Mouse (Mus musculus): Measurements from ENCODE around the gene Mfsd4b4.
"Not testable (repeated sequence)": the region's sequence is repeated elsewhere in the genome, so short reads cannot be mapped to it uniquely, and the experiment has no call there.

The Mfsd4b4 gene

DNA sequence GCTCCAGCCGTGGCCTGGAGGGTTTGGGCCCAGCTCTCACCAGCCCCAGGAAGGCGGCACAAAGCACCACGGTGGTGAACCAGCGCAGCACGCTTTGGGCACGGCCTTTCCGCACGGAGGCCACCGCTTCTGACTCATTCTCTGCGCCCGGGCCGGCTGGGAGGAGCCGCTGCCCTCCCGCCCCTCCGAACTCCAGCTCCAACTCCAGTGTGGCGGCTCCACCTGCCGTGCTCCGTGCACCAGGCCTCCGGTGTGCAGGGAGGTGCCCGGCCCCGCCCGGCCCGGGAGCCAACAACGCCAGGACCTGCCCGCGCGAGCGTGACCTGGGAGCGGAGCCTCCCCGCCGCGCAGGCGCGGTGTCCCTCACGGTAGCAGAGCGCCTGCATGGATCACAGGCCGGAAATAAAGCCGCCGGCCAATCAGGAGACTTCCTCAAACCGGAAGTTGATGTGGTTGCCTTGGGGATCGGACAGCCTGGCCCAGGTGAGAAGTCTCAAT lies at the start of gene Mfsd4b4:
TSS of gene Mfsd4b4 (minus strand) at position 365 of the 498 bp plus-strand sequence.
- peak; percentile 72 to 77 for DNase-seq

DNA sequence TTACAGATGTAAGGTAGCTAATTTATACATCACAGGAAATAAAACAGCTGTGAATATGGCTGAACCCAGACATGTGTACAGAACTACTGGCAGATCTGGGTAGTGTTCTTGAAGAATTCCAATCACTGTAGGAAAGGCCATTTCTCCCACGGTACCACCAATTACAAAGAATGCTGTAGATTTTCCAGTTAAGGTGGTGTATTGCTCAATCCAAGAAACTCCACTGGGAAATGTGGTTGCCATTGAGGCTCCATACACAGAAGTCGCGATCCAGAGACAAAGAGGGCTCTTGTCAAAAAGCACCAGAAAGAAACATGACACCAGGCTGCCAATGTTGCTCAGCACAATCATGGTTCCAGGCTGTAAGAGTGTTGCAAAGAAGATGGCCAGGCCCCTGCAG lies 48.2 kb upstream of the Mfsd4b4 start:
- DNase-seq: not testable (repeated sequence)

DNA sequence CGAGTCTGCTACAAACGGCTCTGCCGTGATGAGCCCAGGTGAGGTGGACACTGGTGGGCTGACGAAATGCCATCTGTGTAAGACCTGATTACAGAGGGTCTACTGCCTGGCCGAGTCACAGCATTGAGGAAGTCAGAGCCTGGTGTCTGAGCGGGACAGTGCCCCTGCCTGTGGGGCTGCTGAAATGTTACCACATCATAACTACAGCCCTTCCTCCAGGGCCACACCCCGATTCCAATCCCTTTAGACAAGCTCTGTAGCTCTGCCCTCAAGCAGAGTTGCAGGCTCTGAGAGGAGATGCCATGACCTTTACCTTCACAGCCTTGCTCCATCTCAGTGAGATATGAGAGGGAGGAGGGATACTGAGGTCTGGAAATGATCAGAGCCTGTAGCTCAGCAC lies 37.5 kb upstream of the Mfsd4b4 start:
- DNase-seq: no peak

DNA sequence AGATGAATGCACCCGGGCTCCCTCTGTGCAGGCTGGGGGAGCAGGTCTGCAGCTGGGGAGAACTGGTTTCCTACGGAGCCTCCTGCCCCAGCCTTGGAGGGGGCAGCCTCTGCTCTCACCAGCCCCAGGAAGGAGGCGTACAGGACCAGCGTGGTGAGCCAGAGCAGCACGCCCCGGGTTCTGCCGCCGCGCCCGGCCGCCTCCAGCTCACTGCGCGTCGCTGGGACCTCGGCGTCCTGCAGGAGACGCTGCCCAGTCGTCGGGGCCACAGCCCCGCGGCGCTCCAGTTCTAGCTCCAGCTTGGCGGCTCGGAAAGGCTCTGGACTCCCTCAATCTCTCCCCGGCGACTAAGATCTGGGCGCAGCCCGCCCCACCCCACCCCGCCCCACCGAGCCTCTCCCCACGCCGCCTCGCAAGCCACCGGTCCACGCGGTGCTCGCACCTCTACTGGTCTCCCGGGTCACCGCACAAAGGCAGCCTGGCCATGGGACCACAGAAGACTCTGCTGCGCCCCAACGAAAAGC lies 27.6 kb upstream of the Mfsd4b4 start, which contains the start of gene Mfsd4b2:
TSS of gene Mfsd4b2 (minus strand) at position 308 of the 524 bp plus-strand sequence.
- DNase-seq: no peak

DNA sequence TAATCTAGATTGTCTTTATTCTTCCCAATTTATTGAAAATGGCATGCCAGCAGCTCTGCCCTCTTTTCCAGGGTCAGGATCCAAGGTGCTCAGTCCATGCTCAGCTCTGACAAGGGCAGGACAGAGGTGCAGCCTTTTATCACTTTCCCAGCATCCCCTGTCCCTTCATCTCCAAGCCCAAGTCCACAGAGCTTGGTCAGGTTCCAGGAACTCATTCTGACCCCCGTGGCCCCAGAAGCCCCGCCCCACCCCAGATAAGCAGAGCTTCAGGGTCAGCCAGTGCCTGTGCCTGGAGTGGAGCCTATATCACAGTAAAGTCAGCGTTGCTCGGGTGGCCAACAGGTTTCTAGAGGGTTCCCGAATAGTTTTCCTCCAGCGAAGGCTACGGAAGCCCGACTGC lies 25.5 kb upstream of the Mfsd4b4 start:
- DNase-seq: not testable (repeated sequence)

DNA sequence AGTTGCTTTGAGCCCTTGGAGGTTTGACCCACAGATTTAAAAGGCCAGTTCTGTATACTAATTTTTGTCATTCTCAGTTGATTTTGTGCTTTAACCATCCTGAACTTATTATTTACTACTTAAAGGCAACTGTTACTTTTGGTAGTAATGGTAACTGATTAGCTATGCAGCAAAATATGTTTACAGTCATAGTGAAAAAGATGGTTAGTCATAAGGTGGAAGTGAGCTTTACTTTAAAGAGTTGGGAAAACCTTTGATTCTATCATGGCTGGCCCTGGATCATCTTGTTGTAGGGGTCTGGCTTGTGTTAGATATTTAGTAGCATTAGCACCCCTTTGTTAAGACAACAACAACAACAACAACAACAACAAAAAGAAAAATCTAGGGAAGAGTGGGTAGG lies 13.6 kb upstream of the Mfsd4b4 start:
- no peak for DNase-seq

DNA sequence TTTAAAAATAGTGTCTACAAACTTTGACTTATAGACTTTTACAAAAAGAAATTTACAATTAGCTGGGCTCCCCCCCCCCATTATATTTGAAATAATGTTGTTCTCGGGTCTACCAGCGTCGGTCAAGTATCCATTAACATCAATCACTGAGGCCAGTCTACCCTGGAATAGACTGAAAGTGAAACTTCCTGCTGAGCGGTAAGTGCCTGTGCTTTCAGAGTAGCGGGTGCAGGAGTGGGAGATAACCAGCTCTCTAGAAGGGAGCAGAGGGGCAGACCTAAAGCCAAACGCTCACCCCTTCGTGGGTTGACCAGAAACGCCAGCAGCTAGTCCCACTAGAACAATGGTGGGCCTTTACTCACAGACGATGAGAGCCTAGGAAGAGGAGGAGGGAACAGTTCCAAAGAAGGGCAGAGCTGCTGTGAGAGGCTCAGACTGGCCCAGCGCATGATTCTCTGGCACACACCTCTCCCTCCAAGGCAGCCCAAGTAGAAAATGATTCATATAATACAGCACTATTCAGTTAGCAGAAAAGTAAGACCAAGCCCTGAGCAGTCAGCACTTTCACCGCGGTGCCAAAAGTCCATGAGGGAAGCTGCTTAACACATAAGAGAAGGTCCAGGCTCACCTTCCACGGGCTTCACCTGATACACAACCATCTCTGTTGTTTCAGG lies 9.9 kb upstream of the Mfsd4b4 start:
- no peak for DNase-seq

DNA sequence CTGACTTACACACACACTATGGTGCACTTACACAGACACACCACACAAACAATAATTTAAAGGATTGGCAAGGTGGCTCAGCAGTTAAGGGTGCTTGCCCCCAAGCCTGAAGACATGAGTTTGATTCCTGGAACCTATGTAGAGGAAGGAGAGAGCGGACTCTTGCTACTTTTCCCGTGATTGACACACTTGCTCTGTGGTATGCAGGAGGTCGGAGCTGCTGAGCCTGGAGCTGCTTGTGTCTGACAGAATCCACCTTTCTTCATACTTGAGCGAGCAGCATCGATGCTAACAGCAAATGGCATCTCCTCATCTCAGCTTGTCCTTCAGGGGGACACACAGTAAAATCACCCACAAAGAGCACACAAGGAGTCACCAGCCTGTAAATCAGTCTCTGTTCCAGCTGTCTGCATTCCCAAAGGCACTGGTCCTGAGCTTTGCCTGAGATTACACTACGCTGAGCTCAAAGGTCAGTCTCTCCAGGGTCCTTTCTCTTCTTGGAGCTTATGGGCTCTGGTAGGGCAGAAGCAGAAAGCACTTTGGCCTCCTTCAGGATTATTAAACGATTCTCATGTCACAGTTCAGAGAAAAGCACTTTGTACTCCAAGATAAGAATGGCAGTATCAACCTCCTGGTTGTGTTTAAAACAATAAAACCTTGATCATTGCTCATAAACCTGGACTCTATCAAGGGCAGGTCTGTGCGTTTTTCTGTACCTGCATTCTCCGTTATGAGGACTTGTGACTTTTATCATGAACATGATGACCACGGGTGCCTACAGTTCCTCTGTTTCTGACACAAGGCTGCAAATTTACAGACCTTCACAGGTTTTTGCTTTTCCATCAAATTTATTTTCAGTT lies 8.0 kb upstream of the Mfsd4b4 start:
- DNase-seq: no peak

DNA sequence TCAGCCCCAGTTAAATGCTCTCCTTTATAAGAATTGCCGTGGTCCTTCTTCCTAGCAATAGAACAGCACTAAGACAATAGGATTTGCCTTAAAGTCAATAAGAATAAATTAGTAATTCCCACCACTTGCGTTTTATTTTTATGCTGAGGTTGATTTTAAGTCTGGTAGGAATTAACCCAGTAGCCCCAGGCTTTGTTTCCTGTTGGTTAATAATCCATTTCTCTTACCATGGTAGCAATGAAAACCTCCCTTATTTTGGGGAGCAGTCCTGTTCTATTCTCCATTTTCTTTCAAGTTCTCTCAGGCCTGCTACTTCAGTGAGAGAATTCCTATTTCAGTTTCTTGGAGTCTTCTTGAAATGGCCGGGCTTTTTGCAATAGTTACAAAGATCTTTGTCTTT lies 5.2 kb upstream of the Mfsd4b4 start:
- no peak for DNase-seq

DNA sequence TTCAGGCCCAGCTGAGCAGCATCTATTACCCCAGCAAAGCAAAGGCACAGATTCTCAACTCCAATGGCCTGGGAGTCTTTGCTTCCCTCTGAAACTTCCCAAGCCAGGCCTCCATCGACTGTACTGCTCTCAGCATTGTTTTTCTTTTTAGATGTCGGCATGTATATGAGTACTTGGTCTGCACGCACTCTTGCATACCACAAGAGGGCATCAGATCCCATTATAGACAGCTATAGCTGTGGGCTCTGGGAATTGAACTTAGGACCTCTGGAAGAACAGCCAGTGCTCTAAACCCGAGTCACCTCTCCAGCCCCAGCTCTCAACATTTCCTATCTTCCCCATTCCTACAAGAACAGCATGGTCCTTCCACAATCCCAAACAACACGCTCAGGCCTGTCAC lies 2.5 kb downstream of the Mfsd4b4 start:
- DNase-seq: no peak

DNA sequence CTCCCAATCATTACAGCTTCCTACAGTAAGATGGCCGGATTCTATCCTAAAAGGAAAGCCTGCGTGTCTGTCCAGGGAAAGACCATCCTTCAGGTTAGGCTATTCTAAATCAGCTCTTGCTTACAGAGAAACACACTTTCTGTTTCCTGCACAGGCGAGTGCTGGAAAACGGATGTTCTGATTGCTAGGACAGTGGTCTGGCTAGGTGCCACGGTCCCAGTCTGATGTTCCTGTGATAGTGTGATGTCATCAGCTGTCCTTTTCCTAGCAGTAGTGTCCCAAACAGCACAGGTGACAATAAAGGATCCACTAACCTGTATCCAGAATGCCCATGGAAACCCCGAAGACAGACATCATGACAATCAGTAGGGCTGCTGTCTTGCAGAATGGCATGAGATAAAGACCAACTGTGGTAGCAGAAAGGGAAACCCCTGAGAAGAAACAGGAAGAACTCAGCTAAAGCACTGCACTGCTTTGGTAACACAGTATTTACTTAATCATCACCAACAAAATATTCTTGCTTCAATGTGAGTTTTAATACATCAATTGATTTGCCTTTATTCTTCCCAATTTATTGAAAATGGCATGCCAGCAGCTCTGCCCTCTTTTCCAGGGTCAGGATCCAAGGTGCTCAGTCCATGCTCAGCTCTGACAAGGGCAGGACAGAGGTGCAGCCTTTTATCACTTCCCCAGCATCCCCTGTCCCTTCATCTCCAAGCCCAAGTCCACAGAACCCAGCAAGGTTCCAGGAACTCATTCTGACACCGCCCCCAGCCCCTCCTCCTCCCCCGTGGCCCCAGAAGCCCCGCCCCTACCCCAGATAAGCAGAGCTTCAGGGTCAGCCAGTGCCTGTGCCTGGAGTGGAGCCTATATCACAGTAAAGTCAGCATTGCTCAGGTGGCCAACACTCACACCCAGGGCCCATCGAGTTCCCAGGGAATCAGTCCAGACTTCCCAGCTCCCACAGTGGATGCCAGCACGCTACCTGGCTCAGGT lies 5.0 kb downstream of the Mfsd4b4 start:
- DNase-seq: no peak

DNA sequence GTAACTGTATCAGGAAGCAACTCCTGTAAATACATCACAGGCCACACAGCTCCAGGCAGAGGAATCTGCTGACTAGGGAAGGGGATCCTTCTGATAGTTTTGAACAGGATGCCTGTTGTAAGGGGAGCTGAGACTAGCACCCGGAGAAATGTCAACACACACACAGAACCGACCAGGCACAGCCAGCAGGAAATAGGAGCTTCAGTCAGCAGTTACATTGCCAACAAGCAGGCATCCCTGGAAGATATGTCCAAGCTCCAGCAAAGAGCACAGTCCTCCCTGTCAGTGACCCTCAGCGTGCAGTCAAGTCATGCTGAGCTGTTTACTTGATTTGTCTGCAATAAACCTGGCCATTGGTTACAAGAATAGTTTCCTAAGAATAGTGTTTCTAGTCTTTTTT lies 10.4 kb downstream of the Mfsd4b4 start:
- no peak for DNase-seq

DNA sequence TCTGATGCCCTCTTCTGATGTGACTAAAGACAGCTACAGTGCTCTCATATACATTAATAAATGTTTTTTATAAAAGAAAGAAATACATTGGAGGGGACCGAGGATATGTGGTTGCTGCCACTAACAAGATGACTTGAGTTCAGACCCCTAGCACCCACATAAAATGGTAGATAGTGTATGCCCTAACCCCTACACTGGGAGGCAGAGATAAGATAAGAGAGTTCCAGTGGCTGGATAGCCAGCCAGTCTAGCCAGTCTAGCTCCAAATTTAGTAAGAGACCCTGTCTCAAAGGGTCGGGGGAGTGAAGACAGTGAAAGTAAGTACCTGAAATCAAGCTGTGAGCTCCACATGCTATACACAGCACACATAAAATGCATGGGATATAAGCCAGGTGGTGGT lies 33.5 kb downstream of the Mfsd4b4 start:
- no peak for DNase-seq

DNA sequence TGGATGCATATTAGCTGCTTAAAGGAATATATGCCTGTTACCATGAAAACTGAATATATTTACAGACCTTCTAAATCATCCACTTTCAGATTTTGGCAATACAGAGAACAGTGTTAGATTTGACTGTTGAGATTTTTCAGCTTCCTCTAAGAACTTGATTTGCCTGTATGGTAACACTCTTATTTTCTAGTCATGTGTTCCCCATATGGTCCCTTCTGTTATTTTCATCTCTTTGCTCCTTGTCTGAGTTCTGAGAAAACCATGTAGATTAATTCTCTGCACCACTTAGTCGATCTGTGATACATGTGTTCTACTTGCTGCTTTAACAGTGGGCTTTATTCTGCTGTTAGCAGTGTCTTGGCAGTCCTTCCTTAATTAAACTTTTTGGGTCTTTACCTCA lies 56.4 kb downstream of the Mfsd4b4 start:
- no peak for DNase-seq
